Mouse (Mus musculus) limb, embryonic 10.5 days (tissue): ENCODE measurements around the gene Rsad2. TPM values are rescaled to one million over a fixed set of nuclear protein-coding genes. Genes with fewer than 3 reads are reported as not detected.
"Not testable (repeated sequence)": the region's sequence is repeated elsewhere in the genome, so short reads cannot be mapped to it uniquely, and the experiment has no call there.

Experiments
- DNase-seq: peaks from one replicate; pipeline ENCODE4 v3.0.0-alpha.2; 2017; ENCODE audit warnings: low spot score
- H3K27ac ChIP-seq: fragments of 300-500 bp; sonication (generic); 2 replicates; pipeline ENCODE4 v1.5.1; 2016; ENCODE audit warnings: mild to moderate bottlenecking
- H3K27me3 ChIP-seq: fragments of 300-500 bp; sonication (generic); 2 replicates; pipeline ENCODE4 v1.6.1; 2016; ENCODE audit warnings: low read depth, mild to moderate bottlenecking; ENCODE audit not compliant: poor library complexity, severe bottlenecking
- H3K36me3 ChIP-seq: fragments of 300-500 bp; sonication (generic); 2 replicates; pipeline ENCODE4 v1.6.1; 2016; ENCODE audit warnings: mild to moderate bottlenecking, moderate library complexity
- H3K4me1 ChIP-seq: fragments of 300-500 bp; sonication (generic); 2 replicates; pipeline ENCODE4 v1.6.1; 2016
- H3K4me3 ChIP-seq: fragments of 300-500 bp; sonication (generic); 2 replicates; pipeline ENCODE4 v1.5.1; 2016; ENCODE audit warnings: mild to moderate bottlenecking, moderate library complexity
- H3K9me3 ChIP-seq: fragments of 300-500 bp; sonication (generic); replicated peaks from 2 replicates; pipeline ENCODE4 v1.6.1; 2016; ENCODE audit warnings: mild to moderate bottlenecking
- WGBS: fragments of 180-500 bp; shearing (Covaris S2); methylation state at CpG from one replicate; pipeline ENCODE4 v1.1.7; 2016; 5-methylcytosine and 5-hydroxymethylcytosine counted together
- polyA plus RNA-seq: library from polyadenylated mRNA; unstranded; fragments of >200 nt; fragmentation: Nextera tagmentation; extraction: Ambion mirVana; gene quantifications from 2 replicates; pipeline ENCODE4 v1.2.1, GENCODE M21; 2016

Gene Rsad2
- 0.78 and 0.94 TPM in 2 replicates for polyA plus RNA-seq

DNA sequence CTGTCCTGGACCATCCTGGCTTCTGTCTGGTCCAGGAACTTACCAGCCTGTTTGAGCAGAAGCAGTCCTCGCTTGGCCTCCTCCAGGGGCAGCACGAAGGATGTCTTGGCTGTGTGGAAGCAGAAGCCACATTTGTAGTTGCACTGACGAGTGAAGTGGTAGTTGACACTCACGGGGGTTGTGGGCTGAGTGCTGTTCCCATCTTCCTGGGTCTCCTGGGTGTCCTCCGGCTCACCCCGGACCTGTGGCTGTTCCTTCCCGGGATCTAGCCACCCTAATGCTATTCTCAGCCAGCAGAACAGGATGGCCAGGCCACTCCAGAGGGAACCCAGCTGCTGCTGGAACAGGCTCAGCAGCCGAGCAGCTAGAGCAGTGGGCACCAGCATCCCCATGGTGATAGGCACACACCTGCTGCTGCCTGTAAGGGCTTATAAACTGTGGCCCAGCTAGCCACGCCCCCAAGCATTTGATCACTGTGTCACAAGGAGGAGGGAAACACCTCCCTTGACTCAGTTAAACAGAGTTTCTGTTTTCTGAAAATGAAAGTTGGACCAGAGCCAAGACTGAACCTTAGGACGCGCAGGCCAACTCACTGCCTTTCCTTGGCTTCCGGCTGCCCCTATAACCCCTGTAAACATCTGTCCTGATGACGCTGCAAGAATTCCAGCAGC, at the start of gene Rsad2:
TSS of gene Rsad2 (minus strand) at position 425 of the 671 bp plus-strand sequence.
- Histone ChIP-seq H3K4me3 (no peak within 1 kb of the TSS), H3K4me1 (peaks cover 10% of the 10 kb centered on the region), H3K27me3 (no peaks in the 10 kb centered on the region), H3K9me3 (no peaks in the 10 kb centered on the region), H3K36me3 (no peaks in the 10 kb centered on the region), H3K27ac (peak within 1 kb of the TSS; percentile 36; the same call in 1 of the 2 replicates)
- WGBS: 59% methylated on average over 13 of the region's 13 CpGs
- peak; percentile 31 for DNase-seq

DNA sequence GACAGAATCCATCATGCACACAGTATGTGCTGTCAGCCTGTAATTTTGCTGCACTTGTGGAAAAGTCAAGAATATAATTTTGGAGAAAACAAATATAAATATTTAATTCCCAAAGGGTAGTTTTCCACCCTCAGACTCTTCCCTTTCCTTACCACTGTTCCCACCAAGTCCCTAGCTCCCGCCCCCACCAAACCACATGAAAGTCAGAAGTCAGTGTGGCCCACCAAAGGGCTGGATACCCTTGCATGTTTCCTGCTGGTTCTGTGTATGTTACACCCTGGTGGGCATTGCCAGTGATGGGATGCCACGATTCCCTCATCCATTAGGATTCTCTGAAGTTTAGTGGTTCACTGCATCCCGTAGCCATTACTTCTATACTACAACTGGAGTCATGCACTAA, 44.8 kb upstream of the Rsad2 start:
- Histone ChIP-seq H3K4me3 (no peak overlapping the region), H3K27ac (no peak overlapping the region), H3K4me1 (no peaks in the 10 kb centered on the region), H3K27me3 (no peaks in the 10 kb centered on the region), H3K36me3 (no peaks in the 10 kb centered on the region), H3K9me3 (no peaks in the 10 kb centered on the region)
- WGBS: 88% methylated on average over 3 of the region's 3 CpGs
- DNase-seq: no peak

DNA sequence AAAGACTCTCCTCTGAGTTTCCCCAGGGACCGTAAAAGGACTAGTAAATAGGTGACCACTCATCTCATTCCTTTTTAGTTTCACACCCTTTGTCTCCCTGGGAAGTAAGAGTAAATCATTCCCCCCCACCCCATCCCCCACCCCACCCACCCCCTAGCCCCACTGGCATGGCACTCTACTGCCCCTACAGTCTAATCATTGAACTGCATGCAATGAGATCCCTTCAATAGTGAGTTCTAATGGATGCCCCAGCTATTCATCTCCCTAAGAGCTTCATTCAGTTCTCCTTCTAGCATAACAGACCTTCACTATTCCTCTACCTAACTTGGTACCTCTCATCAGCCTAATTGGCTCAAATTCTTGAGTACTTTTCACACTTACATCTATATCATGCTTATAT, 33.7 kb upstream of the Rsad2 start:
- H3K27ac ChIP-seq: no peak overlapping the region
- H3K27me3 ChIP-seq: no peaks in the 10 kb centered on the region
- no peaks in the 10 kb centered on the region for H3K36me3 ChIP-seq
- peaks cover 30% of the 10 kb centered on the region for H3K4me1 ChIP-seq
- H3K9me3 ChIP-seq: no peaks in the 10 kb centered on the region
- no peak overlapping the region for H3K4me3 ChIP-seq
- WGBS: 91% methylated on average over 1 of the region's 1 CpGs
- no peak for DNase-seq

DNA sequence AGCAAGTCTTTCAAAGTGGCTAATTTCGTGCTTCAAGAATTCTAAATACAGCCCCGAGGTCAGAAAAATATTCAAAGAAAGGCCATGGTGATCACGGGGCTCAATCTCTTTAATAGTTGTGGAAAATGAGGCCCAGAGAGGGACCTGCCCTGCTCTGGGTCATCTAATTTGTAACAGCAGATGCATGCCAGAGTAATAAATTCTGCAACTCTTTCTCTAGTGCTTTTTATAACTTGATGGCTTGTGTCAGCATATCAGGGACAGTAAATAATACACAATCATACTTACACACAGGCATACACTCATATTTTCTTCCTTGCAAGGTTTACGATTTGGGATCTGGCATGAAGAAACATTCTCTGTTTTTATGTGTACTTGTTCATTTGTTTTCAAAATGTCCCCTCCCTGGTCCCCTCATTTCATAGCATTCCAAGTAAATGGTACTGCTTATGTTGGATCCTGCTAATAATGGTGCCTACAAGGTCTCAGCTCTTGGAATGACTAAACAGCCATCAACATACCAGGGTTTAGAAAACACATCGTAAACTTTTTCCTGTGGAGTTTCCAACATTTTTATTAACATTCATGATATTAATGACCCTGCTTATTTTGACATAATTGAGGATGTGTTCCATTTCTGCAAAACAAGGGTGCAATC, 32.5 kb upstream of the Rsad2 start:
- DNase-seq: no peak
- Histone ChIP-seq H3K4me3 (0 out of 2 replicates have a peak overlapping the region, but pooled peaks have one; percentile 7), H3K36me3 (no peaks in the 10 kb centered on the region), H3K27ac (peak overlapping the region; percentile 78), H3K9me3 (no peaks in the 10 kb centered on the region), H3K4me1 (peaks cover 20% of the 10 kb centered on the region), H3K27me3 (no peaks in the 10 kb centered on the region)
- whole genome bisulfite sequencing: 54% methylated on average over 5 of the region's 5 CpGs

DNA sequence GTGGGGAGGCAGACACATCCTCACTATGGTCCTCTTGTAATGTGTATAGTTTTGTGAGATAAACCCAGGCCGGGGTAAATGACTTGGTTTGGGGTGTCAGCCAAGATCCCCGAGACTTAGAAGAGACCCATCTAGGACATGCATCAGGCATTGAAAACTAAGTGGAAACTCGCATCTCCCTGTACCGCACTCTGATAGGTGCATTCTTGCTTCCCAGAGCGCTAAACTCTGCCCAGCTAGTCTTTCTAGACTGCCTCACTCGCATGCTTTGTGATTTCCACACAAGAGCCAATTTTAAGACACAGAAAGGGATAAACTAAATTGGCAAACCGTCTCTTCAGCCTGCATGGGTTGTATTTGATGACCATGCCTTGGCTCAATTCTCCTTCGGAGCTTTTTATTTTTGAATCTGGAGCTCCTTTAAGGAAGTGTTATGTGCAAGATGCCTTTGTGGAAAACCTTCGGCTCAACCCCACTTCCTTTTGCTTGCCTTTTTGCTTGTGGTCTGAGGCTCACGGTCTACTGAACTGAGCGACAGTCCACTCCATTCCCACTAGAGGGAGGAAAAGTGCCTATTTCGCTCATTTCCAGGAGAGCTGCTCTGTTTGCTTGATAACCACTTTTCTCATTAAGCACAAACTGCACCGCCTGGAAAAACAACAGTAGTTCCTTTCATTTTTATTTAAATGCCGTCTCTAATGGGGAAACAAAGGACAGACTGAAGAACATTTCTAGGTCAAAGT, 31.8 kb upstream of the Rsad2 start:
- Histone ChIP-seq H3K9me3 (no peaks in the 10 kb centered on the region), H3K4me1 (peaks cover 20% of the 10 kb centered on the region), H3K27me3 (no peaks in the 10 kb centered on the region), H3K4me3 (0 out of 2 replicates have a peak overlapping the region, but pooled peaks have one; percentile 7), H3K36me3 (no peaks in the 10 kb centered on the region), H3K27ac (peak overlapping the region; percentile 78)
- WGBS: 60% methylated on average over 14 of the region's 14 CpGs
- DNase-seq: peak; percentile 44

DNA sequence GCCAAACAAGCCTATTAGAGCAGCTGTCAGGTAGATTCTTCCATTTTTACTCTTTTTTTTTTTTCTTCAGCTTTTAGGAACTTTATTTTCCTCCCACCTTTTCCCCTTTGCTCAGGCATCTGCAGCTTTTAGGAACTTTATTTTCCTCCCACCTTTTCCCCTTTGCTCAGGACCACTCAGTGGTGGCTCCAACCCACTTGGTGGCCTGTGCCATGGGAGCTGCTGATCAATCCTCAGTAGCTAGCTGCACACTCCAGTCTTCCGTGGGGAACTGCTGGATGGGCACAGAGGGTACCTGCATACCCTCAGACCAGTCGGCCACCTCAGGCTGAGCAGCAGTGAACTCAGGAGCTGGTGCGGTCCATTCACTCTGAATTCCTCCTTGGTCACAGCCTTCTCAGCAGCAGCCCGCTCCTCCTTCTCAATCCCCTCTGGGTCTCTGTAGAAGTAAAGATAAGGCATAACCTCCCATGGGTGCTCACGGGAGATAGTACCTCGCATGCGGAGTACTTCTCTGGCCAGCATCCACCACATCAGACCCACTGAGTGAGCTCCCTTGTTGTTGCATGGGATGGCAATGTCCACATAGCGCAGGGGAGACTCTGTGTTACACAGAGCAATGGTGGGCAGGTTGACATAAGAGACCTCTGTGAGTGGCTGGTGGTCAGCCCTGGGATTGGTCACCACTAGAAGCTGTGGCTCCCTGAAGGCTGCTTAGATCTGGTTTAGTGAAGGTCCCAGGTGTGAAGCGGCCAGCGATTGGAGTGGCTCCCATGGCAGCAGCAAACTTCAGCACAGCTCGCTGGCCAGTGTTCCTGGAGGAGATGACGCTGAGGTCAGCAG, 29.7 kb upstream of the Rsad2 start:
- H3K9me3 ChIP-seq, H3K27me3 ChIP-seq, H3K27ac ChIP-seq, H3K36me3 ChIP-seq, H3K4me3 ChIP-seq, DNase-seq: not testable (repeated sequence)
- 92% methylated on average over 12 of the region's 12 CpGs for WGBS
- H3K4me1 ChIP-seq: peaks cover 20% of the 10 kb centered on the region

DNA sequence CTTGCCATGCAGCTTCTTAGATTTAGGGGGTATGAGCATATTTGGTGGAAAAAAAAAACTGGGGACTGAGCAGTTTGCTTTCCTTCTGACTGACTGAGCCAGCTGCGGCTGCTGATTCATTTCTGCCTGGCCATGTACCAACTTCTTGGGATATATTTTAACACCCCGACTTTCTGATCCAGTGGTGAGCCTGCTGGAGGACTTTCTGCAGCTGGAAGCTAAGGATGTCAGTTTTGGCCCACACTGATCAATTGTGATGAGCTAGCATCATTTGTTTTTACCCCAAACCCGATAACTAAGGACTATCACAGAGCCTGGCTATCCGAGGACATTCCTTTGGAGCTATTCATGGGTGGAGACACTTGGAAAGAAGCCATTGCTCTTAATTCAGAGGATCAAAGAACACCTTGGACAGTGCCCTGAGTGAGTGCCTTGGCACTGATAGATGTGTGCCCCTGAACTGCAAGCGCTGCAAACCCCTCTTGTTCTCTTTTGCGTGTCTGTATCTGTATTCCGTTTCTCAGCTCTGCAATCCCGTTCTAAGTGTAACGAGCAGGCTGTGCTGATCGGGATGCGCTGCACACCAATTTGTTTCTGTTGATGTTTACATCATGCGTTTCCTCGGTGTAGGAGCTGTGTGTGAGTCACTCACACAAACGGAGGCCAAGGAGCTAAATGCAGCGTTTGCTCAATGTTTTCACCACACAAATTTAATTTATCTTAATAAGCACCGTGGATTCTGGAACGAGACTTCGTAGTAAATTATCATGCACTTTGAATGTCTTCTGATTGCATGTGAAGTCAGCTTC, 22.1 kb upstream of the Rsad2 start:
- no peaks in the 10 kb centered on the region for H3K27me3 ChIP-seq
- no peak for DNase-seq
- H3K4me3 ChIP-seq: no peak overlapping the region
- 84% methylated on average over 18 of the region's 18 CpGs for WGBS
- H3K27ac ChIP-seq: no peak overlapping the region
- no peaks in the 10 kb centered on the region for H3K4me1 ChIP-seq
- no peaks in the 10 kb centered on the region for H3K36me3 ChIP-seq
- no peaks in the 10 kb centered on the region for H3K9me3 ChIP-seq

DNA sequence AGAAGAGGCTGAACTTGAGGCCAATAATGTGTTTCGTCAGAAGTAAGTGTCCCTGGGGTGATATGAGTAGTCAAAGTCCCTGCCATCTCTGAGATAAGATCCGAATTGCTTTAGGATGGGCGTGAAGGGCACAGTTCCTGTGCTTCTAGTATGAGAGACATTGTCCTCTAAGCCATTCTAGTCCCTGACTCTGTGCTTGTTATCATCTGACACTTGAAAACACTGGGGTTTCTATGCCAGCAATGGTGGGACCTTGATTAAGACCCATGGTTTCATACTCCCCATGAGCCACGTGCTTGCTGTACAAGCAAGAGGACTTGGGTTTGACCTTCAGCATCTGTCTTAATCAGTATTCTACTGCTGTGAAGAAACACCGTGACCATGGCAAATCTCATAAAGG, 20.9 kb upstream of the Rsad2 start:
- H3K4me3 ChIP-seq: no peak overlapping the region
- H3K9me3 ChIP-seq: no peaks in the 10 kb centered on the region
- 86% methylated on average over 5 of the region's 5 CpGs for WGBS
- no peak overlapping the region for H3K27ac ChIP-seq
- no peaks in the 10 kb centered on the region for H3K27me3 ChIP-seq
- DNase-seq: no peak
- H3K4me1 ChIP-seq: no peaks in the 10 kb centered on the region
- no peaks in the 10 kb centered on the region for H3K36me3 ChIP-seq

DNA sequence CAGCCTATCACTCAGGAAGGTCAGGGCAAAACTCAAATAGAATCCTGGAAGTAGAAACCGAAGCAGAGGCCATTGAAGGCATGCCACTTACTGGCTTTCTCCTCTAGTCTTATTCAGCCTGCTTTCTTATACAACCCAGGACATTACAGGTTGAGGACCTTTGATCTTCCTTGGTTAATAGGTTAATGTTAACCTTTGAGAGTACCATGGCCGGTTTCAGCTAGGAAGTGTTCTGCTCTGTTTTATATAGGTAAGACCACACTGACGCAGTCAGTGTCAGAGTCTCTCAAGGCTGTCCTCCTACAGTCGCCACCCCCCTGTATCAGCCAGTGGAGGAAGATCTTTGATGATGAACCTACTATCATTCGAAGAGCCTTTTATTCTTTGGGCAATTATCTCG, 17.5 kb upstream of the Rsad2 start:
- WGBS: 89% methylated on average over 6 of the region's 6 CpGs

DNA sequence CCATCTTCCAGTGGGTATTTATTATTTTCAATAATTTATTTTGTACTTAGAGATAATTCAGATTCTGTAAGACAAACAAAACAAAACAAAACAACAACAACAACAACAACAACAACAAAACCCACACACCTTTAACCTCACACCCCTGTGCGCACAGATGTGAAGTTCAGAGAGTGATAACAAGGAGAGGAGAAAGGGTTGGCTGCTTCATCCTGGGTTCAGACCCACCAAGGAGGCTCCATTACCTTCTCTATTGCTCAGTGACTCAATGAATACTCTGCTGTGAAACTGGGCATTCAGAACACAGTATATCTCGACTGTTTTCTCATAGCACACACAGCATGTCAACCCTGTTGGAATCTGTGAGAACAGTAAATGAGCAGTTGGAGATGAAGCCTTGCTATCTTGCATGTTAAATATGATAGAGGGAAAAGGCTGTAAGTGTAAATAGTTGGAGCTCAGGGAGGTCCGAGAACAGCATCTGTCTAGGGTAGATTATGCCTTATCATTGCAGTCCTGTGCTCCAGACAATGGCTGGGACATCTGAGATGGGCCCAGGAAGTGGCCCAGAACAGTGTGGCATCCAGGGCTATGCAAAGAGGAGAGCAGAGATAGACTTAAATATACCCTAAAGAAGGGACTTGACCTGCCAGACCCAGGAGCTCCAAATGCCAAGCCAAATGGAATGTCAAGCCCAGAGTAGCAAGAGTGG, 16.7 kb upstream of the Rsad2 start:
- no peaks in the 10 kb centered on the region for H3K36me3 ChIP-seq
- no peak overlapping the region for H3K27ac ChIP-seq
- peaks cover 15% of the 10 kb centered on the region for H3K4me1 ChIP-seq

More for the DNA sequence above, 17.5 kb upstream of the Rsad2 start:
- H3K4me3 ChIP-seq: no peak overlapping the region
- H3K27me3 ChIP-seq: peaks cover 11% of the 10 kb centered on the region; the same call in 1 of the 2 replicates
- no peak overlapping the region for H3K27ac ChIP-seq
- peaks cover 14% of the 10 kb centered on the region for H3K4me1 ChIP-seq
- H3K36me3 ChIP-seq: no peaks in the 10 kb centered on the region
- H3K9me3 ChIP-seq: no peaks in the 10 kb centered on the region
- DNase-seq: no peak

DNA sequence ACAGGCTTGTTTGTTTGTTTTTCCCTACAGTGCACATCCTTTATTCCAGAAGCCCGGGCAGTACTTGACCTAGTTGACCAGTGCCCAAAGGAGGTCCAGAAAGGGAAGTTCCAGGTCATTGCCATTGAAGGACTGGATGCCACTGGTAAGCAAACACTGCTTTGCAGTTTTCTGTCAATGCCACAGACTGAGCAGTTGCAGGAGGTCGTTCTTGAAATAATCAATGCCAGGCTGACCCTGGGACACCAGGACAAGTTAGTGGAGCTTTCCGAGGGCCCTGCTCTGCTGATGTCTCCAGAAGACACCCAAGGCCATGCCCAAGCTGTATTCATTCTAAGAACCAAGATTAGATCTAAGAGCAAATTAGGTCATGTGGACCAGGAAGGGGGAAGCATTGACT, 15.1 kb upstream of the Rsad2 start:
- WGBS: 79% methylated on average over 3 of the region's 3 CpGs
- peaks cover 14% of the 10 kb centered on the region; the same call in 1 of the 2 replicates for H3K27me3 ChIP-seq
- no peaks in the 10 kb centered on the region for H3K9me3 ChIP-seq
- peaks cover 15% of the 10 kb centered on the region for H3K4me1 ChIP-seq
- no peak overlapping the region for H3K27ac ChIP-seq
- no peak overlapping the region for H3K4me3 ChIP-seq
- no peak for DNase-seq
- no peaks in the 10 kb centered on the region for H3K36me3 ChIP-seq

More for the DNA sequence above, 16.7 kb upstream of the Rsad2 start:
- 90% methylated on average over 3 of the region's 3 CpGs for WGBS
- H3K27me3 ChIP-seq: peaks cover 14% of the 10 kb centered on the region; the same call in 1 of the 2 replicates
- no peak overlapping the region for H3K4me3 ChIP-seq
- H3K9me3 ChIP-seq: no peaks in the 10 kb centered on the region
- DNase-seq: no peak
